8 mouse cellular contexts compared by ENCODE assay signal in the genomic region with DNA sequence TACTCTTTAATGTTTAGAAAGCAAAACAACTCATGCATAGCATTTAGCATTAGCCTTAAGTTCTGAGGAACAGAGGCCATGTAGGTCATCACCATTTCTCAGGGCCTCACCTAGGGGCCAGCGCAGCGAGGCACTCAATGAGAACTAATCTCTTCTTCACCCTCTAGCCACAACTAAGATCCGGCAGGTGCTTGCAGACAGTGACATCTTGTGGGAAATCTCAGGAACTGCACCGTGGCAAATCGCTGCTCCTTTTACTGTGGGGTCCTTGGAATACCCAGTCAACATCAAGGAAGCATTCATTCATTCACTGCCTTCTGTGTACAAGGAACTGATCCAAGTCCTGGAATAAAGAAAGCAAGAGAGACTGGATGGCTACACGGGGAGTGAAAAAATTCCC. TPM values are rescaled to one million over a fixed set of nuclear protein-coding genes. Genes with fewer than 3 reads are reported as not detected.
DNase-seq lines count a peak whose midpoint lies in the region; ATAC-seq lines count a peak whose summit lies in the region.

No protein-coding gene starts in this region.

- no peaks in the 10 kb centered on the region for H3K36me3 ChIP-seq in forebrain, embryonic 14.5 days (ENCODE audit: control insufficient read depth, insufficient read depth, low read length)
- H3K36me3 ChIP-seq in limb, embryonic 11.5 days (ENCODE audit: control insufficient read depth, insufficient read depth, low read length), result no peaks in the 10 kb centered on the region
- no peaks in the 10 kb centered on the region for H3K36me3 ChIP-seq in splenic B cell, adult 2 months (ENCODE audit: control insufficient read depth, insufficient read depth, low read length, poor library complexity, severe bottlenecking)

- H3K27ac ChIP-seq in forebrain, embryonic 14.5 days (ENCODE audit: low read depth, low read length), result no peak overlapping the region
- no peak overlapping the region for H3K27ac ChIP-seq in limb, embryonic 11.5 days (replicated peaks; ENCODE audit: low read depth, low read length)

- H3K4me1 ChIP-seq in forebrain, embryonic 14.5 days (ENCODE audit: control insufficient read depth, insufficient read depth, low read length), result no peaks in the 10 kb centered on the region
- H3K4me1 ChIP-seq in limb, embryonic 11.5 days (ENCODE audit: control insufficient read depth, insufficient read depth, low read length), result peaks cover 11% of the 10 kb centered on the region

- no peak overlapping the region for H3K4me3 ChIP-seq in forebrain, embryonic 14.5 days (ENCODE audit: low read depth, low read length)
- no peak overlapping the region for H3K4me3 ChIP-seq in limb, embryonic 11.5 days (ENCODE audit: low read depth, low read length)

- H3K4me2 ChIP-seq in forebrain, embryonic 14.5 days (ENCODE audit: low read length), result no peak overlapping the region
- H3K4me2 ChIP-seq in limb, embryonic 11.5 days (ENCODE audit: low read depth, severe bottlenecking), result no peak overlapping the region

- WGBS in forebrain, embryonic 14.5 days, result under 1% methylated on average over 6 of the region's 6 CpGs
- WGBS in limb, embryonic 11.5 days, result 5% methylated on average over 6 of the region's 6 CpGs

- no peak overlapping the region for H3K9ac ChIP-seq in forebrain, embryonic 14.5 days (ENCODE audit: low read length)
- H3K9ac ChIP-seq in limb, embryonic 11.5 days (ENCODE audit: low read length), result no peak overlapping the region

- peaks cover 26% of the 10 kb centered on the region for H3K27me3 ChIP-seq in forebrain, embryonic 14.5 days (replicated peaks; ENCODE audit: control insufficient read depth, insufficient read depth, low read length)
- H3K27me3 ChIP-seq in limb, embryonic 11.5 days (ENCODE audit: control insufficient read depth, insufficient read depth, low read length), result peaks cover 15% of the 10 kb centered on the region
- H3K27me3 ChIP-seq in splenic B cell, adult 2 months (ENCODE audit: control insufficient read depth, insufficient read depth, low read length, poor library complexity, severe bottlenecking), result peaks cover 2% of the 10 kb centered on the region; the same call in 1 of the 2 replicates

- no peaks in the 10 kb centered on the region for H3K9me3 ChIP-seq in forebrain, embryonic 14.5 days (replicated peaks; ENCODE audit: control insufficient read depth, low read length)
- H3K9me3 ChIP-seq in limb, embryonic 11.5 days (ENCODE audit: control insufficient read depth, low read length), result no peaks in the 10 kb centered on the region

- peak; percentile 66; the same call in 1 of the 2 replicates for ATAC-seq in forebrain, embryonic 14.5 days
- ATAC-seq in limb, embryonic 11.5 days (ENCODE audit: insufficient number of reproducible peaks, low FRiP score, low TSS enrichment, low read depth), result no peak
- ATAC-seq in monocyte, adult 5-6 weeks (replicated peaks; ENCODE audit: insufficient number of reproducible peaks, low FRiP score, low TSS enrichment, poor library complexity, severe bottlenecking), result peak; percentile 74

- peak; percentile 75 for DNase-seq in left cerebral cortex, adult 18-20 months (ENCODE audit: low spot score in 2 of 2)
- no peak for DNase-seq in left cerebral cortex, adult 8-10 months (ENCODE audit: low spot score in 2 of 2)
- peak; percentile 41 for DNase-seq in c-Kit-positive CD71-positive TER-119-negative erythroid progenitor cells, embryonic 14.5 days (ENCODE audit: low read depth)
- peak; percentile 88 for DNase-seq in forebrain, embryonic 14.5 days (ENCODE audit: low spot score)
- DNase-seq in hindlimb bud, embryonic 11.5 days (ENCODE audit: extremely low spot score, low read depth, low spot score), result peak; percentile 76
- DNase-seq in limb, embryonic 11.5 days (ENCODE audit: low spot score), result peak; percentile 85
- DNase-seq in splenic B cell, adult 2 months (ENCODE audit: low read depth, low spot score), result peak; percentile 81

RNA-seq across cellular contexts. Expression of a gene that starts 7.1 kb away (rescaled TPM):
- 100 to 1,000 TPM; 103 to 109 TPM for total RNA-seq in left cerebral cortex, adult 18-20 months (2021)
- total RNA-seq in left cerebral cortex, adult 8-10 months (2022), result 10 to 100 TPM; 65.6 to 80.8 (median 72.9) TPM
- polyA plus RNA-seq in forebrain, embryonic 14.5 days (2014; fragmentation: Nextera tagmentation; extraction: Ambion mirVana), result 2.5 and 3.3 TPM in 2 replicates
- 12.5 and 12.6 TPM in 2 replicates for polyA plus RNA-seq in limb, embryonic 11.5 days (2014; fragmentation: Nextera tagmentation; extraction: Ambion mirVana)
- total RNA-seq in monocyte, adult 5-6 weeks (2017), result 0.75 to 1.8 TPM (median 0.95 TPM) in 3 replicates

RNA-seq across cellular contexts. Expression of a gene that starts 40.8 kb away (rescaled TPM):
- 100 to 1,000 TPM; 135 to 149 TPM for total RNA-seq in left cerebral cortex, adult 18-20 months (2021)
- total RNA-seq in left cerebral cortex, adult 8-10 months (2022), result 100 to 1,000 TPM; 141 to 184 (median 161) TPM
- 5.0 and 5.9 TPM in 2 replicates for polyA plus RNA-seq in forebrain, embryonic 14.5 days (2014; fragmentation: Nextera tagmentation; extraction: Ambion mirVana)
- polyA plus RNA-seq in limb, embryonic 11.5 days (2014; fragmentation: Nextera tagmentation; extraction: Ambion mirVana), result 4.0 and 4.1 TPM in 2 replicates
- total RNA-seq in monocyte, adult 5-6 weeks (2017), result 34.4 to 77.7 TPM (median 40.4 TPM) in 3 replicates

RNA-seq across cellular contexts. Expression of a gene that starts 46.5 kb away (rescaled TPM):
- total RNA-seq in left cerebral cortex, adult 18-20 months (2021), result 100 to 1,000 TPM; 246 to 287 TPM
- total RNA-seq in left cerebral cortex, adult 8-10 months (2022), result 100 to 1,000 TPM; 255 to 270 (median 262) TPM
- polyA plus RNA-seq in forebrain, embryonic 14.5 days (2014; fragmentation: Nextera tagmentation; extraction: Ambion mirVana), result 5.6 and 6.4 TPM in 2 replicates
- polyA plus RNA-seq in limb, embryonic 11.5 days (2014; fragmentation: Nextera tagmentation; extraction: Ambion mirVana), result 0.28 and 0.34 TPM in 2 replicates
- 0.10 to 0.58 TPM (median 0.21 TPM) in 3 replicates for total RNA-seq in monocyte, adult 5-6 weeks (2017)

Comparison
In these comparisons a context has a peak if more than half of its experiments do, and no peak if none do; other contexts are left out.
1. DNase-seq: peak in left cerebral cortex, adult 18-20 months (2 of 2), c-Kit-positive CD71-positive TER-119-negative erythroid progenitor cells, embryonic 14.5 days (single experiment), forebrain, embryonic 14.5 days (single experiment), hindlimb bud, embryonic 11.5 days (single experiment), limb, embryonic 11.5 days (single experiment) and splenic B cell, adult 2 months (single experiment); none in left cerebral cortex, adult 8-10 months (0 of 2).
2. RNA of a gene that starts 7.1 kb away (total RNA-seq): 103 to 109 TPM in left cerebral cortex, adult 18-20 months and 65.6 to 80.8 TPM in left cerebral cortex, adult 8-10 months; 0.75 to 1.8 TPM in monocyte, adult 5-6 weeks; every median in the first group is over 10 times any median in the second.
3. RNA of a gene that starts 46.5 kb away (total RNA-seq): 246 to 287 TPM in left cerebral cortex, adult 18-20 months and 255 to 270 TPM in left cerebral cortex, adult 8-10 months; 0.10 to 0.58 TPM in monocyte, adult 5-6 weeks; every median in the first group is over 100 times any median in the second.